8 mouse cellular contexts compared by ENCODE assay signal in genomic region chr4:152158585-152159284, GRCm38 (mm10). TPM values are rescaled to one million over a fixed set of nuclear protein-coding genes. Genes with fewer than 3 reads are reported as not detected.
DNase-seq lines count a peak whose midpoint lies in the region; ATAC-seq lines count a peak whose summit lies in the region.

TSS of gene Hes2 (plus strand) at chr4:152158867.

- no peak within 1 kb of the TSS for H3K9ac ChIP-seq in intestine, embryonic 14.5 days (ENCODE audit: low read length)

- H3K27ac ChIP-seq in intestine, embryonic 14.5 days (ENCODE audit: low read depth) = no peak within 1 kb of the TSS

- H3K27me3 ChIP-seq in erythroblast, embryonic 14.5 days (ENCODE audit: control insufficient read depth) = peaks cover 64% of the 10 kb centered on the region
- peaks cover 65% of the 10 kb centered on the region for H3K27me3 ChIP-seq in intestine, embryonic 14.5 days (replicated peaks; ENCODE audit: control insufficient read depth, insufficient read depth, low read length)

- H3K4me2 ChIP-seq in intestine, embryonic 14.5 days (ENCODE audit: low read length) = peak within 1 kb of the TSS; percentile 34

- H3K4me3 ChIP-seq in erythroblast, embryonic 14.5 days (replicated peaks) = peak within 1 kb of the TSS; percentile 35
- H3K4me3 ChIP-seq in intestine, embryonic 14.5 days (ENCODE audit: low read depth, low read length) = peak within 1 kb of the TSS; percentile 13; the same call in 1 of the 2 replicates

- no peak for ATAC-seq in erythroblast, adult 5-6 weeks (replicated peaks; ENCODE audit: low FRiP score, poor library complexity, severe bottlenecking)
- no peak; the same call in 1 of the 2 replicates for ATAC-seq in intestine, embryonic 14.5 days (replicated peaks; ENCODE audit: low FRiP score, low TSS enrichment, low read depth)
- peak; percentile 12 for ATAC-seq in megakaryocyte progenitor cell, adult 5-6 weeks (replicated peaks; ENCODE audit: poor library complexity)

- 5% methylated on average over 35 of the region's 35 CpGs for WGBS in intestine, embryonic 14.5 days

- no peaks in the 10 kb centered on the region for H3K36me3 ChIP-seq in erythroblast, embryonic 14.5 days (ENCODE audit: control insufficient read depth)
- no peaks in the 10 kb centered on the region for H3K36me3 ChIP-seq in intestine, embryonic 14.5 days (ENCODE audit: control insufficient read depth, insufficient read depth, low read length)

- peaks cover 8% of the 10 kb centered on the region; the same call in 1 of the 2 replicates for H3K9me3 ChIP-seq in erythroblast, embryonic 14.5 days (ENCODE audit: control insufficient read depth, low read length)
- H3K9me3 ChIP-seq in intestine, embryonic 14.5 days (ENCODE audit: control insufficient read depth, low read length) = no peaks in the 10 kb centered on the region

- peak; percentile 64 for DNase-seq in ZHBTc4 (ENCODE audit: low read depth, low spot score)
- DNase-seq in intestine, embryonic 14.5 days (ENCODE audit: low spot score) = no peak
- no peak for DNase-seq in layer of hippocampus, adult 18-20 months (ENCODE audit: low spot score in 2 of 2)
- no peak for DNase-seq in right cerebral cortex, postnatal 25 days
- DNase-seq in ovary, postnatal 36 days (ENCODE audit: low spot score) = no peak

- peaks cover 24% of the 10 kb centered on the region for H3K4me1 ChIP-seq in erythroblast, embryonic 14.5 days (ENCODE audit: control insufficient read depth)
- H3K4me1 ChIP-seq in intestine, embryonic 14.5 days (replicated peaks; ENCODE audit: control insufficient read depth, insufficient read depth, low read length) = peaks cover 12% of the 10 kb centered on the region; the same call in 1 of the 2 replicates

RNA-seq across cellular contexts. Expression of gene Hes2, which starts in this region (rescaled TPM):
- polyA plus RNA-seq in erythroblast, embryonic 14.5 days (2012) = not detected in 2 replicates
- not detected in 2 replicates for total RNA-seq in erythroblast, adult 5-6 weeks (2015; ENCODE audit: low replicate concordance)
- total RNA-seq in erythroblast, adult 5-6 weeks (2017; ENCODE audit: low replicate concordance) = not detected in 2 replicates
- not detected in 2 replicates for polyA plus RNA-seq in intestine, embryonic 14.5 days (2014; fragmentation: Nextera tagmentation; extraction: Ambion mirVana)
- not detected in 2 replicates for total RNA-seq in megakaryocyte progenitor cell, adult 5-6 weeks (2015)
- total RNA-seq in megakaryocyte progenitor cell, adult 5-6 weeks (2017) = not detected in 2 replicates
- not detected for total RNA-seq in layer of hippocampus, adult 18-20 months (2021)

Comparison
In these comparisons a context has a peak if more than half of its experiments do, and no peak if none do; other contexts are left out.
1. Peak in ATAC-seq in megakaryocyte progenitor cell, adult 5-6 weeks; RNA of the gene not detected or under 1 TPM.